Mouse (Mus musculus): ENCODE measurements around the gene Acot8. TPM values are rescaled to one million over a fixed set of nuclear protein-coding genes. Genes with fewer than 3 reads are reported as not detected.

Acot8 gene
- polyA plus RNA-seq (2014; fragmentation: Nextera tagmentation; extraction: Ambion mirVana), result 15.1 and 16.8 TPM in 2 replicates

- Histone ChIP-seq H3K9ac (ENCODE audit: low read depth, low read length) (peak within 1 kb of the TSS; percentile 85), H3K4me1 (ENCODE audit: control insufficient read depth, insufficient read depth, low read length) (peaks cover 10% of the 10 kb centered on the region), H3K4me2 (peak within 1 kb of the TSS; percentile 70), H3K27me3 (ENCODE audit: control insufficient read depth, insufficient read depth, low read length) (no peaks in the 10 kb centered on the region), H3K27ac (ENCODE audit: low read depth, low read length) (peak within 1 kb of the TSS; percentile 87), H3K4me3 (ENCODE audit: low read depth, low read length) (peak within 1 kb of the TSS; percentile 88), H3K9me3 (replicated peaks; ENCODE audit: control insufficient read depth, low read length) (no peaks in the 10 kb centered on the region), H3K36me3 (ENCODE audit: control insufficient read depth, insufficient read depth, low read length) (peaks cover 2% of the 10 kb centered on the region; the same call in 1 of the 2 replicates)
- peak; percentile 96 for ATAC-seq (replicated peaks; ENCODE audit: insufficient number of reproducible peaks, low FRiP score, low TSS enrichment)
- WGBS (ENCODE audit: insufficient replicate concordance), result under 1% methylated on average over 47 of the region's 47 CpGs
These were observed at the start of gene Acot8, which contains the start of gene Zswim3 for GRCm38 (mm10) chr2:164804533-164805331. Acot8 (minus strand) TSS chr2:164804882. Zswim3 (plus strand) TSS chr2:164805098.

GRCm38 (mm10) chr2:164850061-164850460 is 45.4 kb upstream of the Acot8 start:
- no peak for ATAC-seq (replicated peaks; ENCODE audit: insufficient number of reproducible peaks, low FRiP score, low TSS enrichment)
- Histone ChIP-seq H3K9ac (ENCODE audit: low read depth, low read length) (no peak overlapping the region), H3K4me2 (no peak overlapping the region), H3K36me3 (ENCODE audit: control insufficient read depth, insufficient read depth, low read length) (no peaks in the 10 kb centered on the region), H3K9me3 (replicated peaks; ENCODE audit: control insufficient read depth, low read length) (no peaks in the 10 kb centered on the region), H3K27ac (ENCODE audit: low read depth, low read length) (no peak overlapping the region), H3K4me3 (ENCODE audit: low read depth, low read length) (no peak overlapping the region), H3K27me3 (ENCODE audit: control insufficient read depth, insufficient read depth, low read length) (peaks cover 15% of the 10 kb centered on the region), H3K4me1 (ENCODE audit: control insufficient read depth, insufficient read depth, low read length) (no peaks in the 10 kb centered on the region)
- WGBS (ENCODE audit: insufficient replicate concordance), result 76% methylated on average over 8 of the region's 8 CpGs

- peaks cover 3% of the 10 kb centered on the region; the same call in 1 of the 2 replicates for H3K27me3 ChIP-seq (ENCODE audit: control insufficient read depth, insufficient read depth, low read length)
- H3K27ac ChIP-seq (ENCODE audit: low read depth, low read length), result no peak overlapping the region
- 44% methylated on average over 3 of the region's 3 CpGs for WGBS (ENCODE audit: insufficient replicate concordance)
- H3K4me1 ChIP-seq (ENCODE audit: control insufficient read depth, insufficient read depth, low read length), result no peaks in the 10 kb centered on the region
- no peak overlapping the region for H3K4me2 ChIP-seq
- no peak overlapping the region for H3K9ac ChIP-seq (ENCODE audit: low read depth, low read length)
- H3K9me3 ChIP-seq (replicated peaks; ENCODE audit: control insufficient read depth, low read length), result no peaks in the 10 kb centered on the region
- H3K4me3 ChIP-seq (ENCODE audit: low read depth, low read length), result no peak overlapping the region
- ATAC-seq (replicated peaks; ENCODE audit: insufficient number of reproducible peaks, low FRiP score, low TSS enrichment), result no peak
- H3K36me3 ChIP-seq (ENCODE audit: control insufficient read depth, insufficient read depth, low read length), result no peaks in the 10 kb centered on the region
These were observed 41.1 kb upstream of the Acot8 start for GRCm38 (mm10) chr2:164845782-164846181.

- no peaks in the 10 kb centered on the region for H3K27me3 ChIP-seq (ENCODE audit: control insufficient read depth, insufficient read depth, low read length)
- peaks cover 10% of the 10 kb centered on the region for H3K4me1 ChIP-seq (ENCODE audit: control insufficient read depth, insufficient read depth, low read length)
- no peak for ATAC-seq (replicated peaks; ENCODE audit: insufficient number of reproducible peaks, low FRiP score, low TSS enrichment)
- no peak overlapping the region for H3K4me3 ChIP-seq (ENCODE audit: low read depth, low read length)
- no peaks in the 10 kb centered on the region for H3K9me3 ChIP-seq (replicated peaks; ENCODE audit: control insufficient read depth, low read length)
- peaks cover 16% of the 10 kb centered on the region for H3K36me3 ChIP-seq (ENCODE audit: control insufficient read depth, insufficient read depth, low read length)
- no peak overlapping the region for H3K27ac ChIP-seq (ENCODE audit: low read depth, low read length)
- H3K4me2 ChIP-seq, result no peak overlapping the region
- H3K9ac ChIP-seq (ENCODE audit: low read depth, low read length), result no peak overlapping the region
- WGBS (ENCODE audit: insufficient replicate concordance), result 84% methylated on average over 4 of the region's 4 CpGs
These were observed 30.5 kb upstream of the Acot8 start for GRCm38 (mm10) chr2:164835164-164835563.

GRCm38 (mm10) chr2:164834531-164834930 is 29.8 kb upstream of the Acot8 start:
- no peak overlapping the region for H3K27ac ChIP-seq (ENCODE audit: low read depth, low read length)
- peak overlapping the region; percentile 72 for H3K4me3 ChIP-seq (ENCODE audit: low read depth, low read length)
- H3K4me1 ChIP-seq (ENCODE audit: control insufficient read depth, insufficient read depth, low read length), result peaks cover 10% of the 10 kb centered on the region
- peaks cover 16% of the 10 kb centered on the region for H3K36me3 ChIP-seq (ENCODE audit: control insufficient read depth, insufficient read depth, low read length)
- no peak for ATAC-seq (replicated peaks; ENCODE audit: insufficient number of reproducible peaks, low FRiP score, low TSS enrichment)
- 43% methylated on average over 8 of the region's 8 CpGs for WGBS (ENCODE audit: insufficient replicate concordance)
- peak overlapping the region; percentile 96 for H3K9ac ChIP-seq (ENCODE audit: low read depth, low read length)
- H3K27me3 ChIP-seq (ENCODE audit: control insufficient read depth, insufficient read depth, low read length), result no peaks in the 10 kb centered on the region
- H3K4me2 ChIP-seq, result peak overlapping the region; percentile 98
- no peaks in the 10 kb centered on the region for H3K9me3 ChIP-seq (replicated peaks; ENCODE audit: control insufficient read depth, low read length)

GRCm38 (mm10) chr2:164833314-164833959 is 28.8 kb upstream of the Acot8 start, which contains the start of gene Neurl2:
Neurl2 (minus strand) TSS chr2:164833456.
- no peaks in the 10 kb centered on the region for H3K9me3 ChIP-seq (replicated peaks; ENCODE audit: control insufficient read depth, low read length)
- ATAC-seq (replicated peaks; ENCODE audit: insufficient number of reproducible peaks, low FRiP score, low TSS enrichment), result peak; percentile 76
- WGBS (ENCODE audit: insufficient replicate concordance), result under 1% methylated on average over 31 of the region's 31 CpGs
- H3K27me3 ChIP-seq (ENCODE audit: control insufficient read depth, insufficient read depth, low read length), result no peaks in the 10 kb centered on the region
- peak within 1 kb of the TSS; percentile 72 for H3K4me3 ChIP-seq (ENCODE audit: low read depth, low read length)
- H3K27ac ChIP-seq (ENCODE audit: low read depth, low read length), result peak within 1 kb of the TSS; percentile 97
- peak within 1 kb of the TSS; percentile 96 for H3K9ac ChIP-seq (ENCODE audit: low read depth, low read length)
- H3K4me2 ChIP-seq, result peak within 1 kb of the TSS; percentile 98
- H3K4me1 ChIP-seq (ENCODE audit: control insufficient read depth, insufficient read depth, low read length), result peaks cover 10% of the 10 kb centered on the region
- H3K36me3 ChIP-seq (ENCODE audit: control insufficient read depth, insufficient read depth, low read length), result peaks cover 10% of the 10 kb centered on the region

- under 1% methylated on average over 35 of the region's 35 CpGs for WGBS (ENCODE audit: insufficient replicate concordance)
- Histone ChIP-seq H3K4me3 (ENCODE audit: low read depth, low read length) (peak within 1 kb of the TSS; percentile 72), H3K36me3 (ENCODE audit: control insufficient read depth, insufficient read depth, low read length) (peaks cover 7% of the 10 kb centered on the region; the same call in 1 of the 2 replicates), H3K27me3 (ENCODE audit: control insufficient read depth, insufficient read depth, low read length) (no peaks in the 10 kb centered on the region), H3K4me2 (peak within 1 kb of the TSS; percentile 98), H3K27ac (ENCODE audit: low read depth, low read length) (peak within 1 kb of the TSS; percentile 97), H3K9me3 (replicated peaks; ENCODE audit: control insufficient read depth, low read length) (no peaks in the 10 kb centered on the region), H3K4me1 (ENCODE audit: control insufficient read depth, insufficient read depth, low read length) (peaks cover 10% of the 10 kb centered on the region), H3K9ac (ENCODE audit: low read depth, low read length) (peak within 1 kb of the TSS; percentile 96)
- peak; percentile 56 for ATAC-seq (replicated peaks; ENCODE audit: insufficient number of reproducible peaks, low FRiP score, low TSS enrichment)
These were observed 28.1 kb upstream of the Acot8 start, which contains the start of gene Ctsa for GRCm38 (mm10) chr2:164832748-164833301. Ctsa (plus strand) TSS chr2:164832873.

GRCm38 (mm10) chr2:164832032-164832747 is 27.5 kb upstream of the Acot8 start:
- peak overlapping the region; percentile 98 for H3K4me2 ChIP-seq
- H3K4me3 ChIP-seq (ENCODE audit: low read depth, low read length), result peak overlapping the region; percentile 72
- no peaks in the 10 kb centered on the region for H3K27me3 ChIP-seq (ENCODE audit: control insufficient read depth, insufficient read depth, low read length)
- H3K9ac ChIP-seq (ENCODE audit: low read depth, low read length), result peak overlapping the region; percentile 96
- H3K27ac ChIP-seq (ENCODE audit: low read depth, low read length), result peak overlapping the region; percentile 97
- H3K36me3 ChIP-seq (ENCODE audit: control insufficient read depth, insufficient read depth, low read length), result peaks cover 4% of the 10 kb centered on the region; the same call in 1 of the 2 replicates
- WGBS (ENCODE audit: insufficient replicate concordance), result 55% methylated on average over 16 of the region's 16 CpGs
- no peak for ATAC-seq (replicated peaks; ENCODE audit: insufficient number of reproducible peaks, low FRiP score, low TSS enrichment)
- peaks cover 10% of the 10 kb centered on the region for H3K4me1 ChIP-seq (ENCODE audit: control insufficient read depth, insufficient read depth, low read length)
- H3K9me3 ChIP-seq (replicated peaks; ENCODE audit: control insufficient read depth, low read length), result no peaks in the 10 kb centered on the region

All from heart, embryonic 11.5 days (tissue).